Mouse (Mus musculus) cerebellum, adult 9-11 months (tissue): ENCODE measurements around the gene F2rl1.
A peak's percentile ranks its signal among the peaks of the same experiment; 100 is the strongest.

Source experiments
- DNase-seq: peaks from one replicate; pipeline ENCODE4 v3.0.0; 2022

F2rl1 gene

DNA sequence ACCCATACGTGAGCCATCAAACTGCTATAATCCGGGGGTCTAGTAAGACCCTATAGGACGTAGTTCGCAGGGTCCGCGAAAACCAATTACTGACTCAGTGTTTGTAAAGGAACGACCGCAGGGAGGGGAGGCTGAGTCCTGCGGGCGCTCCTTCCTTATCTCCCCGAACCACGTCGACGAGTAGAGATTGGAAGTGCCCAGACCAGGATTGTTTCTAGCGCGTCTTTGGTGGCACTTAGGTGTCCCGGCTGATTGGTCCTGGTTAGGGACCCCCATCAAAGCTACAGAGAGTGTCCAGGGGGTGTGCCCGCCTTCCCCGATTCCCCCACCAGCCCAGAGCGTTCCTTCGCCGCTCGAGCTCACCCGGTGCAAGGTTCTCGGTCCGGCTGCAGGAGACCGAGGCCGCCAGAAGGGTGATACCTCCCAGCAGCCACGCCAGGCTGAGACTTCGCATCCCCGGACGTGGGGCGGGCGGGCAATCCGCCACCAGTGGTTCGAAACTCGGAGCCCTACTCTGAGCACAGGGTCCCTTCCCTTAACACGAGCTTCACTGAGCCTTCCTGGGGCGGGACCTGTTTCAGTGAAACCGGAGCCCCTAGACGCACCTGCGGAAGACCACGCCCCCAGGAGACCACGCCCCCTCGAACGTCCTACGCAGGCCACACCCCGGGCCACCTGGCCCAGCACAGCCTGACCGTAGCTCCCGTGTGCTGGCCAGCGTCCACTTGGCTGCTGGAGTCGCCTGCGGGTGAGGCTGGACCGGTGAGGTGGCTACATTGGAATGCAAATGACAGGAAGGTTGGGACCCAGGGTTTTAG, at the start of gene F2rl1:
TSS of gene F2rl1 (minus strand) at position 554 of the 818 bp plus-strand sequence.
- peak; percentile 12 for DNase-seq

DNA sequence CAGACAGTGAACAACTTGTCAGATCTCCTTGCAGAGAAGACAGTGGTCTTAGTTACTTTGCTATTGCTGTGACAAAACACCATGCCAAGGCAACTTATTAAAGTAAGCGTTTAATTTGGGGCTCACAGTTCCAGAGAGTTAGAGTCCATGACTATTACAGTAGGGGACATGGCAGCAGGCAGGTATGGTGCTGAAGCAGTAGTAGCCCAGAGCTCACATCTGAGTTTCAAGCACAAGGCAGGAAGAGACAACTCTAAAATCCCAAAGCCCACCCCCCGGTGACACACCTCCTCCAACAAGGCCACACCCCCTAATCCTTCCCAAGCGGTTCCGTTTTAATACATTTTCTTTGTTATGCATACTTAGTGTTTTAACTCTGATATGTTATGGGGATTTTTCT, 45.9 kb upstream of the F2rl1 start:
- DNase-seq: no peak

DNA sequence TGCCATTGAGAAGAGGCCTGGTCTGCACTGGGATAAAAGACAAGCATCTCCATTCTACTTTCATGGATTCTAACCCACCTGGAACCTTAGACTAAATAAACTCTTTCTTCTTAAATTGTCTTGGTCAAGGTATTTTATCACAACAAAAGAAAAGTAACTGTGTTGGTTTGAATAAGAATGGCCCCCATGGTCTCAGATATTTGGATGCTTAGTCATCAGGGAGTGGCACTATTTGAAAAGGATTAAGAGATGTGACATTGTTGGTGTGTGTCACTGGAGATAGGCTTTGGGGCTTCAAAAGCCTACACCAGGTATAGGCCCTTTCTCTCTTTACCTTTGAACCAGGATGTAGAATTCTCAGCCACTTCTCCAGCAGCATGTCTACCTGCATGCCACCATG, 44.3 kb upstream of the F2rl1 start:
- no peak for DNase-seq

DNA sequence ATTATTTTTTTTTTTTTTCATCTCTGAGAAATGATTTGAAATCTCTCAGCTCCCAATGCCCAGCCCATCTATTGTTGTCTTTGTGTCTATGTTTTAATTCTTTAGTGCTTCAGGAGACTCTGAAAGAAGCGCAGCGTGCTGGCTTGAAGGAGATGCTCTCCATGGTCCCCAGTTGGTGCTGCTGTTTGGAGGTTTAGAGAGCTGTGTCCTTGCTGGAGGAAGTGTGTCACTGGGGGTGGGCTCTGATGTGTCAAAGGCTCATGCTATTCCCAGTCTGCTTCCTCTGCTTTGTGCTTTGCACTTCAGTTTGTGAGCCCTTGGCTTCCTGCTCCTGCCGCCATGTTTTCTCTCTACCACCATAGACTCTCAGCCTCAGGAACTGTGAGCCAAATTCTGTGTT, 43.3 kb upstream of the F2rl1 start:
- DNase-seq: no peak

- DNase-seq: no peak
Measured at GRCm38 (mm10) chr13:95566841-95567551, 42.0 kb upstream of the F2rl1 start.

- DNase-seq: peak; percentile 45
Measured at GRCm38 (mm10) chr13:95563693-95564092, 38.7 kb upstream of the F2rl1 start.

DNA sequence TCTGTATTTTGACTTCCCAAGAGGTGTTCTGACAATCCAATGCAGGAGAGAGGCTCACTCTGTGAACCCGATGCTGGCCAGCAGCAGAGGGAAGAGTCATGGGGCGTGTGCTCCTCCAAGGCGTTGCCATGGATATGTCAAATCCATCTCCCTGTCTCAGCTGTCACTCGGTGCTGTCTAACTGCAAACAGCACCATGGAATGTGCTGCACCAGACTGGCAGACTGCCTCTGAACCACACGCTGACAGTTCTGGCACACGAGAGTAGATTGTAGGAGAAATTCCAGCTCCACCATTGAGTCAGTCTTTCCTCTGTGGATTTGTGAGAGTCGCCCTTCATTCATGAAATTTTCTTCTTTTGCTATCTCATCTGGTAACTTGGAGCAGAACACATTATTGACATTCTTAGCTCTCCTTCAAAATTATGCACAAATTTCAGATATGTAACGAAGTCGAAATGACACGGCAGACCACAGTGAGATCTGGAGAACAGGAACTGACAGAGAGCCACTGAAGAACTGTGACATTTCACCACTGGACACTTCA, 38.1 kb upstream of the F2rl1 start:
- no peak for DNase-seq

GRCm38 (mm10) chr13:95557326-95557725, 32.3 kb upstream of the F2rl1 start:
- DNase-seq: no peak

- DNase-seq: no peak
Measured at GRCm38 (mm10) chr13:95553885-95554492, 29.0 kb upstream of the F2rl1 start.

- no peak for DNase-seq
Measured at GRCm38 (mm10) chr13:95550636-95551370, 25.8 kb upstream of the F2rl1 start.

- no peak for DNase-seq
Measured at GRCm38 (mm10) chr13:95549421-95549820, 24.4 kb upstream of the F2rl1 start.

DNA sequence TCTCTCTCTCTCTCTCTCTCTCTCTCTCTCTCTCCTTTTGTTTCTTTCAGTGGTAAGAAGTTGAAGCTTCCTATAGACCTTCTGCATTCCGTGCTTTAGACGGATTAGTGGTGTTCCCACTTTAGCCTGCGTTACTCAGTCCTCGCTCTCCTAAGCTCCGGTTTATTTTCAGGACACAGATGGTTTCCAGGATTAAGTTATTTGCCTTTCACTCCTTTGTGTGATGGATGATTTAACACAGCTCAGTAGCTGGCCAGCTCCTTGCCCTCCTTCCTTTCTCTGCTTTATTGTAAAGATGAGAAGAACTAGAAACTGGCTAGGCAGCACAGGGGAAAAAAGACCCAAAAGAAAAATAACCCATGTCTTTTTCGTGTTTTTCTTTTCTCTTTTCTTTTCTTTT, 23.8 kb upstream of the F2rl1 start:
- no peak for DNase-seq

DNA sequence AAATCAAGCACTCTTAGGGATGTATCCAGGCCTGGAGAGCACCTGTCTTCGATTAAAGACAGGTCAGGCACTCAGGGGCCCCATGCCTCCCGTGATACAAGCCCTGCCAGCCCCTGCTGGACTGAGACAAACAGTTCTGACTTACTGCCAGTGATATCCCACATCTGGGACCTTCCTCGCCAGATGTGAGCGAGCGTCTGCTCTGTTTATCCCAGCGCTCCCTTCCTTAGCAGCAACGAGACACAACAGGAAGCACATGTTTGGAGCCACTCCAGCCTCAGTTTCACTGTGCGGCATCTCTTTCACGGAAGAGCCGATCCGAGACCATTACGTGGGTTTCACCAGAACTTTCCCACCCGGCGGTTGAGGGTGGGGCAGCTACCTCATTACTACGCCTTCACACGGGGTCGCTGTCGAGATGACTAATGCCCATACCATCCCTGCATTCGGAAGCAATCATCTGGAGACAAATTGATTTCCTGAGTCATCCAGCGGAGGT, 23.3 kb upstream of the F2rl1 start:
- no peak for DNase-seq

GRCm38 (mm10) chr13:95547090-95547611, 22.1 kb upstream of the F2rl1 start:
- DNase-seq: no peak

- no peak for DNase-seq
Measured at GRCm38 (mm10) chr13:95546251-95546650, 21.2 kb upstream of the F2rl1 start.

- no peak for DNase-seq
Measured at GRCm38 (mm10) chr13:95545729-95546186, 20.7 kb upstream of the F2rl1 start.

DNA sequence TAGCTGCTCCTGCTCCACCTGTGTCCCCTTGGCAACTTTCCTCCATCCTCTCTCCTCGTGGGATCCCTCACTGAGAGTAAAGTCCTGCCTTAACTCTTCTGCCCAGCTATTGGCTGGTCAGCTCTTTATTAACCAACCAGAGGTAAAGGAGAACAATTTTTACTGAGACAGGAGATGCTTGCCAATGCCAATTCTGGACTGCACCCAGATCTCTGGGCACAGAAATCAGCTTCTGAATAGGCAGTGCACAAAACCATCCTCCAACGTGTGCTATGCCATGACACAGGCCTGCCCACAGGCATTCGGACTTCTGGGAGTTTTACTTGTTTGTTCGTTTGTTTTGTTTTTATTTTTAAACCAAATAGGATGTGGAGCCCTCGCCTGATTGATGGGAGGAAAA, 13.0 kb upstream of the F2rl1 start:
- no peak for DNase-seq

GRCm38 (mm10) chr13:95536117-95536493, 11.1 kb upstream of the F2rl1 start:
- no peak for DNase-seq

DNA sequence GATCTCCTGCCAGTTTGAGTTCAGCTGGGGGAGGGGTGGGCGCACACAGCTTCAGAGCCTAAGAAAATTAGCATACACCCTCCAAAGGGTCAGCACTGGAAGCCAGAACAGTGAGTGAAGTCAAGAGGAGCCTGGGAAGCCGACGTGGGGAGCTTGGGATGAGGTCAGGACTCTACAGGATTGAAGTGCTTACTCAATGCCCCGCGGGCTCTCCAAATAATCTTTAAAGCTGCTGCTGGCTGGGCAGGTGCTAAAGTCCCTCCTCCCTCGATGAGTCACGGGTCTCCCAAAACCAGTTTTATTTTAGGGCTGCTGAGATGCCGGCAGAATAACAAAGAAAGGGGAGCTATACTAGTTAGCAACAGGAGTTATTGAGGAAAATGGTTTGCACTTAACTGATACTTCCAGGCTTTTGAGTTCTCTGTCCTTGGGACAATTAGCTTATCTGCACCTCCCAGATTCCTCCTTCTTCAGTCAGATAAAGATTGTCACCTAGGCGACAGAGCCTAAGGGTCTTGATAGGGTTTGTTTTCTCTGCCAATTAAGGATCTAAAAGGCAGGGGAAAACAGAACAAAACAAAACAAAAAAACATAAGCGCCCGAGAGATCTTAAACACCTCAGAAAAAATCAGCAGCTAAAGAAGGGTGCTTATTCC, 10.6 kb upstream of the F2rl1 start:
- no peak for DNase-seq

GRCm38 (mm10) chr13:95535026-95535425, 10.0 kb upstream of the F2rl1 start:
- DNase-seq: no peak

GRCm38 (mm10) chr13:95534131-95534561, 9.1 kb upstream of the F2rl1 start:
- DNase-seq: no peak

GRCm38 (mm10) chr13:95533640-95534039, 8.6 kb upstream of the F2rl1 start:
- no peak for DNase-seq
